10 mouse cellular contexts compared by ENCODE assay signal in genomic region chr5:75153626-75153960, GRCm38 (mm10). TPM values are rescaled to one million over a fixed set of nuclear protein-coding genes. Genes with fewer than 3 reads are reported as not detected.
DNase-seq lines count a peak whose midpoint lies in the region; ATAC-seq lines count a peak whose summit lies in the region.
"Had no signal": no experiment of that assay in that cellular context is flagged by ENCODE, and none has a peak within 500 bp of the region (broad histone marks: within the 10 kb centered on the region; RNA-seq: fewer than 3 reads in every experiment).

No protein-coding gene starts in this region.

- no peak for DNase-seq in lung, postnatal 25 days (ENCODE audit: low spot score)
- DNase-seq in limb, embryonic 11.5 days (ENCODE audit: low spot score), result no peak
- DNase-seq in spleen, postnatal 10 days (ENCODE audit: low spot score in 2 of 2), result no peak
- DNase-seq in spleen, postnatal 36 days (ENCODE audit: low spot score in 2 of 2), result no peak
- no peak for DNase-seq in urinary bladder, adult 2 months (ENCODE audit: low spot score)
- DNase-seq: layer of hippocampus, postnatal 36 days; right cerebral cortex, postnatal 14 days had no signal

- no peak for ATAC-seq in lung, embryonic 15.5 days (ENCODE audit: borderline replicate concordance, extremely low read depth, low FRiP score, low TSS enrichment)
- no peak for ATAC-seq in forebrain, embryonic 12.5 days (ENCODE audit: low FRiP score)
- no peak for ATAC-seq in limb, embryonic 11.5 days (ENCODE audit: insufficient number of reproducible peaks, low FRiP score, low TSS enrichment, low read depth)
- no peak for ATAC-seq in neural tube, embryonic 15.5 days (ENCODE audit: low FRiP score)

- H3K9ac ChIP-seq in lung, embryonic 15.5 days, result peak overlapping the region; percentile 61
- H3K9ac ChIP-seq in forebrain, embryonic 12.5 days, result peak overlapping the region; percentile 36; the same call in 1 of the 2 replicates
- H3K9ac ChIP-seq in limb, embryonic 11.5 days (ENCODE audit: low read length), result peak overlapping the region; percentile 97
- peak overlapping the region; percentile 36; the same call in 1 of the 2 replicates for H3K9ac ChIP-seq in neural tube, embryonic 15.5 days (replicated peaks)

- no peaks in the 10 kb centered on the region for H3K36me3 ChIP-seq in lung, embryonic 15.5 days
- H3K36me3 ChIP-seq in forebrain, embryonic 12.5 days (replicated peaks), result no peaks in the 10 kb centered on the region
- no peaks in the 10 kb centered on the region for H3K36me3 ChIP-seq in limb, embryonic 11.5 days (ENCODE audit: control insufficient read depth, insufficient read depth, low read length)
- no peaks in the 10 kb centered on the region for H3K36me3 ChIP-seq in neural tube, embryonic 15.5 days

- H3K4me2 ChIP-seq in lung, embryonic 15.5 days, result peak overlapping the region; percentile 57
- H3K4me2 ChIP-seq in forebrain, embryonic 12.5 days, result peak overlapping the region; percentile 87
- H3K4me2 ChIP-seq in limb, embryonic 11.5 days (ENCODE audit: low read depth, severe bottlenecking), result peak overlapping the region; percentile 51
- H3K4me2 ChIP-seq in neural tube, embryonic 15.5 days, result peak overlapping the region; percentile 43

- H3K9me3 ChIP-seq in lung, embryonic 15.5 days, result no peaks in the 10 kb centered on the region
- no peaks in the 10 kb centered on the region for H3K9me3 ChIP-seq in forebrain, embryonic 12.5 days
- H3K9me3 ChIP-seq in limb, embryonic 11.5 days (ENCODE audit: control insufficient read depth, low read length), result no peaks in the 10 kb centered on the region
- no peaks in the 10 kb centered on the region for H3K9me3 ChIP-seq in neural tube, embryonic 15.5 days (replicated peaks)

- H3K4me3 ChIP-seq in lung, embryonic 15.5 days, result peak overlapping the region; percentile 55
- peak overlapping the region; percentile 47 for H3K4me3 ChIP-seq in forebrain, embryonic 12.5 days (replicated peaks)
- H3K4me3 ChIP-seq in limb, embryonic 11.5 days (ENCODE audit: low read depth, low read length), result peak overlapping the region; percentile 89
- H3K4me3 ChIP-seq in neural tube, embryonic 15.5 days (replicated peaks), result peak overlapping the region; percentile 34

- peak overlapping the region; percentile 92 for H3K27ac ChIP-seq in lung, embryonic 15.5 days
- H3K27ac ChIP-seq in forebrain, embryonic 12.5 days, result peak overlapping the region; percentile 56; the same call in 1 of the 2 replicates
- H3K27ac ChIP-seq in limb, embryonic 11.5 days (replicated peaks; ENCODE audit: low read depth, low read length), result peak overlapping the region; percentile 99
- H3K27ac ChIP-seq in neural tube, embryonic 15.5 days (replicated peaks), result 0 out of 2 replicates have a peak overlapping the region, but pooled peaks have one; percentile 34

- 0% methylated on average over 13 of the region's 13 CpGs for WGBS in lung, embryonic 15.5 days
- WGBS in forebrain, embryonic 12.5 days, result 1% methylated on average over 13 of the region's 13 CpGs
- 0% methylated on average over 13 of the region's 13 CpGs for WGBS in limb, embryonic 11.5 days
- WGBS in neural tube, embryonic 15.5 days, result 3% methylated on average over 13 of the region's 13 CpGs

- peaks cover 57% of the 10 kb centered on the region for H3K27me3 ChIP-seq in lung, embryonic 15.5 days
- H3K27me3 ChIP-seq in forebrain, embryonic 12.5 days, result peaks cover 90% of the 10 kb centered on the region
- H3K27me3 ChIP-seq in limb, embryonic 11.5 days (ENCODE audit: control insufficient read depth, insufficient read depth, low read length), result no peaks in the 10 kb centered on the region
- H3K27me3 ChIP-seq in neural tube, embryonic 15.5 days (replicated peaks), result peaks cover 65% of the 10 kb centered on the region

- H3K4me1 ChIP-seq in lung, embryonic 15.5 days, result peaks cover 25% of the 10 kb centered on the region
- peaks cover 66% of the 10 kb centered on the region for H3K4me1 ChIP-seq in forebrain, embryonic 12.5 days
- H3K4me1 ChIP-seq in limb, embryonic 11.5 days (ENCODE audit: control insufficient read depth, insufficient read depth, low read length), result peaks cover 20% of the 10 kb centered on the region
- H3K4me1 ChIP-seq in neural tube, embryonic 15.5 days, result peaks cover 63% of the 10 kb centered on the region

RNA-seq across cellular contexts. Expression of gene Pdgfra, which starts 1.5 kb away (rescaled TPM):
- polyA plus RNA-seq in lung, embryonic 15.5 days (2015; fragmentation: Nextera tagmentation; extraction: Ambion mirVana), result 39.5 and 43.6 TPM in 2 replicates
- 15.7 and 18.9 TPM in 2 replicates for polyA plus RNA-seq in forebrain, embryonic 12.5 days (2016; fragmentation: Nextera tagmentation; extraction: Ambion mirVana)
- polyA plus RNA-seq in limb, embryonic 11.5 days (2014; fragmentation: Nextera tagmentation; extraction: Ambion mirVana), result 124 and 138 TPM in 2 replicates
- polyA plus RNA-seq in neural tube, embryonic 15.5 days (2015; fragmentation: Nextera tagmentation; extraction: Ambion mirVana), result 16.0 and 18.9 TPM in 2 replicates
- polyA plus RNA-seq in urinary bladder, adult 2 months (2012; rRNA removed), result 33.3 and 53.6 TPM in 2 replicates

Comparison
In these comparisons a context has a peak if more than half of its experiments do, and no peak if none do; other contexts are left out.
1. H3K27ac ChIP-seq: peak in every context shown above with its lines; median percentile 99 in limb, embryonic 11.5 days; 92 in lung, embryonic 15.5 days; 56 in forebrain, embryonic 12.5 days; 34 in neural tube, embryonic 15.5 days.
2. H3K4me3 ChIP-seq: peak in every context shown above with its lines; median percentile 89 in limb, embryonic 11.5 days; 55 in lung, embryonic 15.5 days; 47 in forebrain, embryonic 12.5 days; 34 in neural tube, embryonic 15.5 days.
3. H3K9ac ChIP-seq: peak in every context shown above with its lines; median percentile 97 in limb, embryonic 11.5 days; 61 in lung, embryonic 15.5 days; 36 in forebrain, embryonic 12.5 days; 36 in neural tube, embryonic 15.5 days.